Mouse (Mus musculus) forebrain, embryonic 12.5 days (tissue): ENCODE measurements around the gene Simc1. TPM values are rescaled to one million over a fixed set of nuclear protein-coding genes. Genes with fewer than 3 reads are reported as not detected.

Source experiments
- ATAC-seq: fragments of 200-750 bp; cut with Nextera tagmentation; 2 replicates; pipeline ENCODE4 v1.8.0; 2017; ENCODE audit warnings: moderate TSS enrichment; ENCODE audit not compliant: low FRiP score
- H3K27ac ChIP-seq: fragments of 300-500 bp; sonication (generic); 2 replicates; pipeline ENCODE4 v1.5.1; 2016; ENCODE audit warnings: mild to moderate bottlenecking
- H3K27me3 ChIP-seq: fragments of 300-500 bp; sonication (generic); 2 replicates; pipeline ENCODE4 v1.6.1; 2016; ENCODE audit warnings: mild to moderate bottlenecking
- H3K36me3 ChIP-seq: fragments of 300-500 bp; sonication (generic); replicated peaks from 2 replicates; pipeline ENCODE4 v1.6.1; 2016; ENCODE audit warnings: mild to moderate bottlenecking
- H3K4me1 ChIP-seq: fragments of 300-500 bp; sonication (generic); 2 replicates; pipeline ENCODE4 v1.6.1; 2016
- H3K4me2 ChIP-seq: fragments of 300-500 bp; sonication (generic); 2 replicates; pipeline ENCODE4 v1.6.1; 2016; ENCODE audit warnings: mild to moderate bottlenecking, moderate library complexity
- H3K4me3 ChIP-seq: fragments of 300-500 bp; sonication (generic); replicated peaks from 2 replicates; pipeline ENCODE4 v1.5.1; 2016; ENCODE audit warnings: mild to moderate bottlenecking
- H3K9ac ChIP-seq: fragments of 300-500 bp; sonication (generic); 2 replicates; pipeline ENCODE4 v1.6.1; 2016; ENCODE audit warnings: mild to moderate bottlenecking
- H3K9me3 ChIP-seq: fragments of 300-500 bp; sonication (generic); 2 replicates; pipeline ENCODE4 v1.6.1; 2016
- WGBS: fragments of 180-500 bp; shearing (Covaris S2); methylation state at CpG from one replicate; pipeline ENCODE4 v1.1.7; 2016; 5-methylcytosine and 5-hydroxymethylcytosine counted together
- microRNA-seq: library from miRNA; unstranded; fragments of <30 nt; microRNA quantifications from one replicate; pipeline ENCODE4, GENCODE M21; 2017
- polyA plus RNA-seq: library from polyadenylated mRNA; unstranded; fragments of >200 nt; fragmentation: Nextera tagmentation; extraction: Ambion mirVana; gene quantifications from 2 replicates; pipeline ENCODE4 v1.2.1, GENCODE M21; 2016

The Simc1 gene
- polyA plus RNA-seq, 1 experiment from 2014 or later = 20.3 TPM

DNA sequence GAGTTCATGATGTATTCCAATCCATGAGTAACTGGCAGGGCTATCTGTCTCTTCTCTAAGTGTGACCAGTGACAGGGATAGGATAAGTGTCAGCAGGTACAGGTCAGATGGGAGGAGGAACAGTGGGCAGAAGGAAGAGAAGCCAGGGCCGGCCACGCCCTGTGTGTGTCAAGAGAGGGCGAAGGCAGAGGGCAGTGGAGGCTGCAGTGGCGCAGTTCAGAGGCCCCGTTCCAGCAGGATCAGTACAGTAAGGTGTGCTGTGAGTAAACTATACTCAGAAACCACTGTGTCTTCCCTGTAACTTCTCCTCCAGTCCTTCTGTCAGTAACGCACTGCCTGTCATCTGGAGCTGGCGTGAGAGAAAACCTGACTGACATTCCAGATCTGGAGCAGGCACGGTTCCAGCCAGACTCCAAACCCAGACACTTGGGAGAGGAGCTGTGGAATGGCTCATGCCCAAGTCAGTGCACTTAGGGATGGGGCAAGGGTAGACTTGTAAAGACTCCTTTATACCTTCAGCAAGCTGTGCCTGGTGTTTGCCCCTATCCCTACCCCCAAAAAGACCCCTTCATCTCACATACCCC lies 92.6 kb downstream of the Simc1 start:
- H3K9me3 ChIP-seq = no peaks in the 10 kb centered on the region
- H3K27ac ChIP-seq = no peak overlapping the region
- H3K36me3 ChIP-seq = peaks cover 14% of the 10 kb centered on the region; the same call in 1 of the 2 replicates
- 89% methylated on average over 8 of the region's 8 CpGs for WGBS
- H3K4me1 ChIP-seq = peaks cover 9% of the 10 kb centered on the region
- H3K27me3 ChIP-seq = peaks cover 11% of the 10 kb centered on the region
- no peak overlapping the region for H3K4me2 ChIP-seq
- no peak for ATAC-seq
- H3K4me3 ChIP-seq = no peak overlapping the region
- H3K9ac ChIP-seq = no peak overlapping the region

DNA sequence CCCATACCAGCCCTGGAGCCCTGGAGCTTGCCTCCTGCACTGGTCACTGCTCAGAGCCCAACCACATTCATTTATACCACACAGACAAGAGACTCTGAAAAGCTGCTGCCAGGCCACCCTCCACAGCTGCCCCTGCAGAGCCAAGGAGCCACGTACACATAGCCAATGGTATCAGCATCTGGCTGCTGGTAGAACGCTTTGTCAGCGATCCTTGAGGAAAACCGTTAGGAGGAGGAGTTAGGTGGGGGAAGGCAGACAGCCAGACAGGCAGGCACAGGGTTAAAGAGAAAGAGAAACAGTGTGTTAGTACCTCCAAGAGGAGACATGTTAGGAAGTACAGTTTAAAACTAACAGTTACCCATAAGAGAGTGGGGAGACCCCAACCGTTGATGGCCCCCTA lies 93.3 kb downstream of the Simc1 start:
- no peak overlapping the region for H3K4me2 ChIP-seq
- no peak overlapping the region for H3K4me3 ChIP-seq
- H3K9ac ChIP-seq = no peak overlapping the region
- 73% methylated on average over 5 of the region's 5 CpGs for WGBS
- H3K27ac ChIP-seq = no peak overlapping the region
- ATAC-seq = no peak
- H3K36me3 ChIP-seq = peaks cover 14% of the 10 kb centered on the region; the same call in 1 of the 2 replicates
- no peaks in the 10 kb centered on the region for H3K9me3 ChIP-seq
- H3K4me1 ChIP-seq = peaks cover 2% of the 10 kb centered on the region; the same call in 1 of the 2 replicates
- peaks cover 15% of the 10 kb centered on the region for H3K27me3 ChIP-seq

DNA sequence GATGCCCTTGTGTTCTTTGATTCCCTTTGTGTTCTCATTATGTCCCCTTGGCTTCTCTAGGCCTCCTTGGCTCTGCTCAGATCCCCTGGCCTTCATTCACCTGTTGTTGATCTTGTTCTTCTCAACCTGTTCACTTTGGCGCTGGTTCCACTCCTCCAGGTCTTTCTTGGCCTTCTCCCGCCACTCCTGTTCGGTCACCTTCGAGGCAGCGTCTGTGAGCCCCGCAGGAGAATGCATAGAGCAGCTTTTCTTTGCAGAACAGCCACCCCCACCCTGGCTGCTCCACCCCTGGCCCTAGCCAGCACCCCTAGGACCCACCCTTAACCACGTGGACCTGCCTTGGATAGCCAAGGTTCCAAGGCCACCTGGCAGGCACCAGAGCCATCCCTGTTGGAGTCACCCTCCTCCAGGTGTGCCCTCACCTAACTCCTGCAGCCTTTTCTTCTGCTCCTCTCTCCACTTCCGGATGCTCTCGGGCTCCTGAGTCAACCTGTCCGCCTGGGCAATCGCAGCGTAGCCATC lies 95.1 kb downstream of the Simc1 start:
- H3K9me3 ChIP-seq = no peaks in the 10 kb centered on the region
- peaks cover 31% of the 10 kb centered on the region for H3K27me3 ChIP-seq
- H3K36me3 ChIP-seq = peaks cover 11% of the 10 kb centered on the region; the same call in 1 of the 2 replicates
- H3K4me3 ChIP-seq = no peak overlapping the region
- H3K27ac ChIP-seq = no peak overlapping the region
- H3K4me1 ChIP-seq = peaks cover 5% of the 10 kb centered on the region; the same call in 1 of the 2 replicates
- no peak for ATAC-seq
- WGBS = 89% methylated on average over 12 of the region's 12 CpGs
- no peak overlapping the region for H3K9ac ChIP-seq
- no peak overlapping the region for H3K4me2 ChIP-seq

Small RNA genes lying within 50 kb of the gene (microRNA-seq; reads per million reads assigned to microRNA genes)
- gene Gm24195 = not detected

Other genes starting within 250 kb of the Simc1 start
- 14.9 and 15.5 TPM in 2 replicates for gene Cplx2, start 132.4 kb upstream of the Simc1 start, polyA plus RNA-seq
- gene Thoc3, start 34.9 kb upstream of the Simc1 start, polyA plus RNA-seq = 125 and 134 TPM in 2 replicates
- gene 4833439L19Rik, start 61.7 kb downstream of the Simc1 start, polyA plus RNA-seq = 243 and 259 TPM in 2 replicates
- 44.4 and 50.3 TPM in 2 replicates for gene Arl10, start 71.2 kb downstream of the Simc1 start, polyA plus RNA-seq
- gene Nop16, start 86.3 kb downstream of the Simc1 start, polyA plus RNA-seq = 60.4 and 62.0 TPM in 2 replicates
- gene Higd2a, start 86.4 kb downstream of the Simc1 start, polyA plus RNA-seq = 166 and 167 TPM in 2 replicates
- 32.7 and 34.6 TPM in 2 replicates for gene Cltb, start 107.6 kb downstream of the Simc1 start, polyA plus RNA-seq
- gene Faf2, start 118.0 kb downstream of the Simc1 start, polyA plus RNA-seq = 74.1 and 76.7 TPM in 2 replicates
- gene Rnf44, start 190.1 kb downstream of the Simc1 start, polyA plus RNA-seq = 102 and 113 TPM in 2 replicates
- 0.05 TPM in 1 of 2 replicates, not detected in the other for gene Cdhr2, start 197.7 kb downstream of the Simc1 start, polyA plus RNA-seq
- 4.3 and 11.3 TPM in 2 replicates for gene Gprin1, start 246.1 kb downstream of the Simc1 start, polyA plus RNA-seq